Mouse (Mus musculus) embryonic fibroblast, embryonic 13.5 days (primary cell): Measurements from ENCODE around the gene Apoc2.
A peak's percentile ranks its signal among the peaks of the same experiment; 100 is the strongest.

Experiments used
- CTCF ChIP-seq: IDR thresholded peaks from 2 replicates; pipeline ENCODE4 v1.5.1; 2011; ENCODE audit warnings: mild to moderate bottlenecking, control low read depth, low read length, moderate library complexity, borderline replicate concordance; ENCODE audit not compliant: insufficient read depth
- POLR2A ChIP-seq: IDR thresholded peaks from 2 replicates; pipeline ENCODE4 v1.6.1; 2011; ENCODE audit warnings: low read depth, mild to moderate bottlenecking, control low read depth, low read length, moderate library complexity

GRCm38 (mm10) chr7:19701069-19701761 is 23.5 kb upstream of the Apoc2 start:
- peak; percentile 41; the same call in 1 of the 2 replicates for TF ChIP-seq CTCF
- no peak for TF ChIP-seq POLR2A
